Mouse (Mus musculus) ES-CJ7 (cell line): ENCODE results near the gene Ttc37.

Experiments
- DNase-seq: peaks from one replicate; pipeline ENCODE4 v3.0.0; 2011; ENCODE audit warnings: low read depth, low spot score

Ttc37 gene

DNA sequence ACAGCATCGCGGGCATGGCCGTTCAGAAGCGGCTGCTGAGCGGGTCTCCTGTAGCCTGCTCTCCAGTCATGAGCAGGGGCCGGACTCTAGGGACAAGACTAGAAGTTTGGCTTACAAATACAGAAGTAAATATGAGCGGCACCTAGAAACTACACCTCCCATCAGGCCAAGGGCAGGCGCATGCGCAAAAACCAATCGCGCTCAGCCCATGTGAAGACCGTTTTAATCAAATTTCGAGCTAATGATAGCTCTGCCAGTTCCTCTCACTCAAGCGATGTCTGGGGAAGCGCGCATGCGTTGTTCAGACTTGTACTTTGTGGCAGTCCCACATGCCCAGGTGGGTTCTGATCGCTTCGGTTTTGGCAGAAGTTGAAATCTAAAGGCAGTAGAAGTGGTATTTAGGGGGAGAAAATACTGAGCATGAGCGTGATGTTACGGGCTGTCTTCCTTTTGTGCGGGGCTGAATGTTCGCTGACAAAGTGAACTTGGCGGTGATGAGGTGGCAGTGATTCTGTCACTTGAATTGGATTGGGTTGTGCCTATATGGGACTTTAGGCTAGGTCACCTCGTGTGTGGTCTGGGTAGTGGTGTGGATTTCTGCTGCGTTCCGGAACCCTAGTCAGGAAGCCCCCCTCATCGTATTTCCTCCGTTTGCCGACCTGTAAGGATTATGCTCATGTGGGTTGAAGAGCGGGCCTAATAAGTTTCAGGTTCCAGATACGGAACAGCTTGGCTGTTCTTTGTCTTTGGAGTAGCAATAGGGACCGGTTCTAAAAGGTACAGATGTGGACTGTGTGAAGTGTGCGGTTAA, at the start of gene Ttc37, which contains the start of gene Arsk:
Ttc37 (plus strand) TSS at position 242 of the 811 bp plus-strand sequence.
Arsk (minus strand) TSS at position 168 of the 811 bp plus-strand sequence.
- DNase-seq = peak; percentile 99

DNA sequence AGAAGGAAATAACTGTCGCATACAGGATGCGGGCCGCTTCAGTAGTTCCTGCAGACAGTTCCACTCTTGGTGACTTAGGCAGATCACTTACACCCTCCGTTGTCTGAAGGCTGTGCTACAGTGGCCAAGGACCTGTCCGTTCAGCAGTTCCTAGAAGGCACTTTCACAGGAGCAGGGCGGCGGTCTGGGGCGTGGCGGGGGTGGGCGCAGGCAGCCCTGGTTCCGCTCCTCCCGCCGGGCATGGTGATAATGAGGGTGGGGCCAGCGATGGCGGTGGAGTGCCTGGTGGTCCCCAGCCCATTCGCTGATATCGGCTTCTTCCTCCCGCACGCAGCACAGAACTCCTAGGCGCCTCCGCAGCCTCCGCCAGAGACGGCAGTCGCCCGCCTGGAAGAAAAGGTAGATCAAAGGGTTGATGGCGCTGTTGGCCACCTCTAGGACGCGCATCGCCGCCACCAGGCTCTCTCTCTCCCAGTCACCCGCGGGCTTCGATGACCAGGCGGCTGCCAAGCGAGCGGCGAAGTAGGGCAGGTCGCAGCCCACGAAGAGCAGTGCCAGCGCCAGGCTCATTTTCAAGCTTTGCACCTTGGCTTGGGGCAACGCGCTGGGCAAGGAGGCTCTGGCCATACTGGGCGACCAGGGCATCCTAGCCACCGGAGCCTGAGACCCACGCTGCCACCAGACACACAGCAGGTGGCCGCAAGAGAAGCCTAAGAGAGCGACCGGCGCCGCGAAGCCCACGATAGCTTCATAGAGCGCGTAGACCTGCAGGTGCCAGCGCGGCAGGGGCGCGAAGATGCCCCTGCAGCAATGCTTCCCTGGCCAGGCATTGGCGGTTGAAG, 42.9 kb upstream of the Ttc37 start:
- peak; percentile 43 for DNase-seq

DNA sequence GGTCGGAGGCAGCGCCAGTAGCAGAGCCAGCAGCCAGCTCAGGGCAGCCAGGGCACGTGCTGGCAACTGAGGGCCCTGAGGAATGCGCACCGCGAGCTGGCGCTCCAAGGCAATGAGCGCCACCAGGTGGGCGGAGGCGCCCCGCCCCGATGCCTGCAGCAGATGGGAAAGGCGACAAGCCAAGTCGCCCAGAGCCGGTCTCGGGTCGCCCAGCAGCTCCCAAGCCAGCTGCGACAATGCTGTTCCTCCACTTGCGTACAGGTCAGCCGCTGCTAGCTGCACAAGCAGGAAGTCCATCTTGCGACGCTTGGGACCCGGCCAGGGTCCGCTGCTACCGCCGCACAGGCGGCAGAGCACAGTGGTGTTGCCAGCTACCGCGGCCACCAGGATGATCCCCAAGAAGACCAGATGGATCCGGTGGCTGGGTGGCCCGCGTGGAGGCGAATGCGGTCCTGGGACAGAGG, 42.2 kb upstream of the Ttc37 start:
- DNase-seq = peak; percentile 77

DNA sequence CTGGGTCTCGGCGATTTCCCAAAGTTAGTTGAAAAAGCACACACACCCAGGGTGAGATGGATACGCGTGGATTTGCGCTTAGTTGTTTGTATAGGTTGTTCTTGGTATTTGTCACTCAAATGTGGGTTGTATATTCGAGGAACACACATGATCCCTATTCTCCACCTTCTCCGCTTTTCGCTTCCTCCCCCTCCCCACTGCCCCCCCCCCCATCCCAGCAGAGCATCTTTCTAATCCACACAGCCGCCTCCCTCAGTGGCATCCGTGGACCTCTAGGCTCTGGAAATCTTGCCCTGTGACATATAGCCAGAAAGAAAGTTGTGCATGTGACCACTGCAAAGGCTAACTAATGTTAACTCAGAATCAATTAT, 41.7 kb upstream of the Ttc37 start, which contains the start of gene Gpr150:
Gpr150 (minus strand) TSS at position 101 of the 371 bp plus-strand sequence.
- DNase-seq = no peak

DNA sequence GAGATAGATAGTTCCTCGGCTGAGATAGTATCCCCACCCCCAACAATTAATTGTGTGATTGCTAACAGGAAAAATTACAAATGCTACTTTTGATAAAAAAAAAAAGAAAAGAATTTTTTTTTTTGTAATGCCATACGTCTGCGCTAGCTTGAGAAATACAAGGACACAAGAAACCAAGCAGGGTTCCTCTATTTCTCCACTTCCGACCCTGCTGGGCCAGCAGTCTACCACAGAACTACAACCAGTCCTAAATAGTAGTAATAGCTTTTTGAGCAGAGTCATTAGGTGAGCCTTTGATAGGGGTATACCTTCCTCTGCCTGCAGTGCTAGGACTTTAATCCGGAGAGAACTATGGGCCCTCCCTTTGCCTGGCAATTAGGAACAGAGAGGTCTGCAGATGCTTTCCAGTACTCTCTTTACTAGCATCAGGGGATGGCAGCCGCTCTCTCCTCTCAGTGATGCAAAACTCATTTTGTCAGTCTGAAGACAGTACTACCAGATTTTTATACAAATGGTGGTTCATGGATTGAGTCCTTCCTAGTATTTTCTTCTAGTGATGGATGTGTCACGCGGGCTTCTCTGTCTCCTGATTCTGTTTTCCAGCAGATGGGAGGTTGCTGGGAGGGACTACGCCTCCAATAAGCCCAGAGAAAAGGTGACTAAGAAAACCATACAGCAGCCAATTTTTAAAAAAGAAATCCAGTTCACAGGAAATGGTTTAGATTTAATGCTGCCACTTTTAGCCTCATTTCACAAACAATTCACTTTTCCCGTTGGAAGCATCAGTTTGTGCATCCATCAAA, 41.1 kb upstream of the Ttc37 start:
- no peak for DNase-seq

DNA sequence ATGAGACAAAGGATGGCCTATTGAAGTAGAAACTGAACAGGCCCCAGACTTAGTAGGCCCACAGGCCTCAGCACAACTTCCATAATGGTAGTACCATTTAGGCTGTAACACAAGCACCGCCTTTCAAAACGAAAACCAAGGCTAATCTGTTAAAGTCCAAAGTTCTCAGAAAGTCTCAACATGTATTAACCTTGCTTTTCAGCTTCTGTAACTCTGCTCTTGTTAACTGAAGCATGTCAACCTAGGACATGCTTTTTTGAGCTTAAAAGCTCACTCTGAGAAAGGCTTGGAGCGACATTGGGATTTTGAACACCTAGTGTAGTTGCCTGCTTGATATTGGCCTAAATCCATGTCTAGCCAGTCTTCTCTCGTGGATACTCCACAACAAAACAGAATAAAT, 38.9 kb upstream of the Ttc37 start:
- no peak for DNase-seq

DNA sequence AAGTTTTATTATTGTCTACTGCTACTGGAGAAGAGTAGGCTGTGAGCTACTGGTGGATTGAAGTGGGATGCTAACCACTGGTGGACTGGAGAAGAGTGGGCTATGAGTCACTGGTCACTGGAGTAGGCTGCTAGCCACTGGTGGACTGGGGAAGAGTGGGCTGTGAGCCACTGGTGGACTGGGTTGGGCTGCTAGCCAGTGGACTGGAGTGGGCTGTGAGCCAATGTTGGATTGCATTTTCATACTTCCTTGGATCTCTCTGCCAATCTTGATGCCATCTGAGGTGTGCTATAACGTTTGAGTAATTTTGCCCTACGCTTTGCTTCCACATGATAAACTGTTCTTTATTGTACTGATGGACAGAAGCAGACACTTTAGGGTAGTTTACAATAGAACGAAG, 36.4 kb upstream of the Ttc37 start:
- no peak for DNase-seq

DNA sequence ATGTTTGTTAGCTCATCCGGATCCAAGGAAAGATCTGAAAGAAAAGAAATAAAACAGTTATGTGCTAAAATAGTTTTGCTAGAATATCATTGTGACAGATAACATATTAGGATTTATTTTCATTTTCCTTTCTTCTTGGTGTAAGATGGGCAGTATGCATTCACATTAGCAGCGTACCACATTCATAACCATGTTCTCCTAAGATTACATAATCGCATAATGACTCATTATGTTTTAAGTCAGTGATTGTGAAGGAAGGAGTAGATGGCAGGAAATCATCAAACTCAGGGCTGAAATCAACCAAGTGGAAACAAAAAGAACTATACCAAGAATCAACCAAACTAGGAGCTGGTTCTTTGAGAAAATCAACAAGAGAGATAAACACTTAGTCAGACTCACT, 36.0 kb upstream of the Ttc37 start:
- no peak for DNase-seq

DNA sequence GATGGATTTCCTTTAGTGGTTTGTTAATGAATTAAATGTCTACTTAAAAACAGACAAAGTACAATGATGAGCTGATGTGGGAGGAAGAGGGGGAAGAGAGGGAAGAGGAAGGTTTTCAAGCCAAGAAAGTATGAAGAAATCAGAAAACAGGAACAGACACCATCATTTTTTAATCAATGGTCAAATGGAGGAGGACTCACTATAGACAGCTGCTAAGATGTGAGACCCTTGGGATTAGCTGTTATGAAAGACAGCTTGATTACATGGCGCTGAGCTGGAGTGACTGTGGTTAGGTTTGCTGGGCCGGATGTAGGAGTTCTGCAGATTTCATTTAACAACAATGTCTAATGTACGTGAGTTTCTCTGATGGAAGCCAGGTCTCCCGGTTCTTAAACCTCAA, 35.0 kb upstream of the Ttc37 start:
- DNase-seq = no peak

DNA sequence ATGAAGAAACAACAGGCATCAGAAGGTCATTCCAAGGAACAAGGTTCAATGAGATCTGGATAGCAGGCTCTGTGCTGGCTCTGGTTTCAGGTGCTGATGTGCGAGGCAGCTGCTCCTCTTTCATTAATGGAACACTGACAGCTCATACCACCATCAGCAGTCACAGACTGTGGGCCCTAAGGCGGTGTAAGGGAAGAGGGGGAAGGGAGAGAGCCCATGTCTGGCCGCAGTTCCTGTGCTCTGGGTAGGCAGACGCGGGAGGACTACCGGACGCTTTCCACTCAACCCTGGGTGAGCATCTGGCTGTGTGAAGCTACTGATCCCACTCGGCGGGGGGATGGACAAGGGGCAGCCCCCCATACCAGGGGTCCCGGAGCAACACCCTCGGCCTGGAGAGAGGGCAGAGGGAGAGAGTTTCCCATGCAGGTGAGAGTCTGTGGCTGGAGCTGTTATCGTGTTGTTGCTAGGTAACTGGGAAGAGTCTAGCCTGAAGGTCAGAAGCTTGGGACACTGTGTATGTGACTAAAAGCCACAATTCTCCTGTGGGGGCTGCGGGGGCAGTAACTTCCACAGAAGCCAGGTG, 34.1 kb upstream of the Ttc37 start:
- no peak for DNase-seq

DNA sequence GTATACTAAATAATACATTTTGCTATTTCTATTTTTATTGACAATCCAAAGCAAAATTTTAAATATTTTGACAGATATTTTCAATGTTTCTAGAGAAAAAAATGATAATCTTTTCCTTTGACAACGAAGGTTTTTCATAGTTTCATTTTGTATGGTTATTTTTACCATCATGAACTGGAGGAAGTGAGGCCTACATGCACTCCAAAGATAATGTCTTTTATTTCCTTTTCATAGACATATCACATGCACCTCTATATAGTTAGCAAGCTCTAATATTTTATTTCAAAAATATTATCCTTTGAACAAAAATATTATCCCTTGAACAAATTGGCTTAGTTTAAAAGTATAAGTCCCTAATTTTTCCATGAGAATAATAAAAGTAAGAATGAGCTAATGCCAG, 24.2 kb upstream of the Ttc37 start:
- DNase-seq = no peak

DNA sequence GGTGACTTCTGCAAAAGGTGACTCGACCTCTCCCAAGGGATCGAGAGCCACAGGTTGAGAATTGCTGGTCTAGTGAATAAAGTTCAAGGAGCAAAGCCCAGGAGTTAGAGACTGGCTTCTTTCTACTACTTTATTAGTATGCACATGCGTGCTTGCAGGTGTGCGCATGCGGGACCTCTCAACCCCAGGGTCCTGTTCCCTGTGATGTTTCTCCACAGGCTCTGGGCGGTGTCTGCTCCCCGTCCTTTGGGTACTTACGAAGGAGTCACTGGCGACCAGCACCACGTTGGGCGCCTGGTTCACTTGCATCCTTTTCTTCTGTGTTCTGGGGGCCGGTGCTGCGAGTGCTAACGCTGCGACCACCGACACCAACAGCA, 430 bp upstream of the Ttc37 start:
- peak; percentile 90 for DNase-seq

DNA sequence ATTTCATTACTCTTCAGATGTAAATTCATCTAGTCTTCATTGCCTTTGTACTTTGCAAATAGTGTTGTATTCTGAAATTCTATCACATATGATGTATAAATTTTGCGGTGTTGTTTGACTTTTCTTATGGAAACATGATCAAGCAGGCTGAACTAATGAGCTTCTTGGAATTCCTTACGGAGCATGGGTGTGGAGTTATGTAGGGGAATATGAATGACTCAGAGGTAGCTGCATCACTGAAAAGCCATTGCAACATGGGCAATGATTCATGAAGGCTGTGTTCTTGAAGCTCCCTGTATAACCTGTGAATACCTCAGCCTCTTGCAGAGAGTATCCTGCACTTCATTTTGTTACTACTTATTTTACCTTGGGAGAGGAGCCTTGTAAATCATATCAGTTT, 3.5 kb downstream of the Ttc37 start:
- DNase-seq = no peak

DNA sequence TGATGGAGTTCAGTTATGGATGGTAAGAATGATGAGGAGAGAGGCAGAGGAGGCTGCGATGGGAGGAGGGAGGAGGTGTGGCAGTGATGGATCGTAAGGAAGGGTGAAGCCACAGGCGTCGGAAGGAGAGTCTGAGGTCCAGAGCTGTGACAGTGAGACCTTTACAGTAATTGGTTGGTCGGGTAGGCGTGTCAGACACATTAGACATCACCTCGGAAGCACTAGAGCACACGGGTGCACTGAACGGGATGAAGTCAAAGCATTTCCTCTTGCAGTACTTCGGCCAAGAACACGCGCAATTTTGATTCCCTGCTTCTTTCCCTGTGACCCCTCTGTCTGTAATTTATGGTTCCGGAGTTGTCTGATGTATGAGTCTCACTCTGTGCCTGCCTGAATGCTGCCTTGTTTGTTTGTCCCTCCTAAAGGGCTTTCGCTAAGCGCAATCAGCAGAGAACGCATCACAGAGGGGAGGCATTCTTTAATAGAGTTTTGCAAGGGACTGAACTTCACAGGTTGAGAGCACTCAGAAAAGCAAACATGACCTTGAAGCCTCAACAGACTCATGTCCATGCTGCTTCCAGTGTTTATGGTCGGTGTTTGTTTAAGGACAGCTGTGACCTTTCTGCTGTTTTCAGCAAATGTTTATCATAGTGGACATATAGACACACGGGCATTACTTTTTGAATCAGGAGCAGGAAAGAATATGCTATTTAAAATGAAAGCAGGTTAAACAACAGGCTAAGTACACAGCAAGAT, 10.7 kb downstream of the Ttc37 start:
- DNase-seq = no peak

DNA sequence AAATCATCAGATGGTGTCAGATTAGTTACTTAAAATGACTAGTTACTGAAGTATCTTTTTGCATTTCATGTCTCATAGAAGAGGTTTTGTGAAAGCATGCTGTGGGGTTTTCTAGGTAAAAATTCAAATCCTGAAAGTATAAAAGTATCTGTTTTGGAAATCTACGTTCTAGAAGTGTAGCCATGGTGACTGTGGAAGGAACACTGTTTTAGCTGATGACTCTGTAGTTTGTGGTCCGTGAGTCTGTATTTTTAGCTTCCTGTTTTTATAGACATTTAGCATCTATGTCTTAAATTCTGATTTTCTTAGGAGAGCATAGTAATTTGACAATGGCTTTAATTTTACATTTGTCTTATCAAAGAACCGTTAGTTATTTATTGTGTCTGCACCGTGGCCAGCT, 30.3 kb downstream of the Ttc37 start:
- no peak for DNase-seq

DNA sequence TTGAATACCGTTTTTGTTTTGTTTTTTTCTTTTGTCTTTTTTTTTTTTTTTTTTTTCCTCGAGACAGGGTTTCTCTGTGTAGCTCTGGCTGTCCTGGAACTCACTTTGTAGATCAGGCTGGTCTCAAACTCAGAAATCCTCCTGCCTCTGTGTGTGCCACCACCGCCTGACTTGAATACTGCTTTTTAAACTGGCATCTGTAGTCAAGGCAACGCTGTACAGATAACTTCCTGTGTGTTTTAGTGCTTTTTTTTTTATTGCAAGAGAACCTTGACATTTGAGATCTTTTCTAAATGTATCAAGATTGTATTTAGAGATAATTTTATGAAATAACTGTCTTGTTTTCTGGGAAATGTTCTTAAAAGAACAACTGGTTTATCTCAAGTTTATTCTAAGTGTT, 33.9 kb downstream of the Ttc37 start:
- no peak for DNase-seq

DNA sequence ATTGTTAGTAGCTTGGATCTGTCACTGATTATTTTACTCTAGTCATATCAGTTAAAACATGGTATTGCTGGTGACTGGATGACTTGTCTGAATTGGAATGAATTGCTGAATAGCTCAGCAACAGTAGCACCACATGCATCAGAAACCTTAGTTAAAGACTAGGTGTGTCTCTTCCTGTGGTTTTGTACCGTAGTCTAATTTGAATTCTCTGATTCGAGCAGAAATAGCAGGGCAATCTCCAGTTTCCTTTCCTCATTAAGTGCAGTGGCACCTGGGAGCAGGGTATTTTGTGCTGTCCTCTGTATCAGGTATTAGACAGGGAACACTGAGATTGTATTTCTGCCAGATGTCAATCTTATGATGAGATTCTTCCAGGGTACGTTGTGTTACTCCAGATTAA, 40.3 kb downstream of the Ttc37 start:
- DNase-seq = no peak

DNA sequence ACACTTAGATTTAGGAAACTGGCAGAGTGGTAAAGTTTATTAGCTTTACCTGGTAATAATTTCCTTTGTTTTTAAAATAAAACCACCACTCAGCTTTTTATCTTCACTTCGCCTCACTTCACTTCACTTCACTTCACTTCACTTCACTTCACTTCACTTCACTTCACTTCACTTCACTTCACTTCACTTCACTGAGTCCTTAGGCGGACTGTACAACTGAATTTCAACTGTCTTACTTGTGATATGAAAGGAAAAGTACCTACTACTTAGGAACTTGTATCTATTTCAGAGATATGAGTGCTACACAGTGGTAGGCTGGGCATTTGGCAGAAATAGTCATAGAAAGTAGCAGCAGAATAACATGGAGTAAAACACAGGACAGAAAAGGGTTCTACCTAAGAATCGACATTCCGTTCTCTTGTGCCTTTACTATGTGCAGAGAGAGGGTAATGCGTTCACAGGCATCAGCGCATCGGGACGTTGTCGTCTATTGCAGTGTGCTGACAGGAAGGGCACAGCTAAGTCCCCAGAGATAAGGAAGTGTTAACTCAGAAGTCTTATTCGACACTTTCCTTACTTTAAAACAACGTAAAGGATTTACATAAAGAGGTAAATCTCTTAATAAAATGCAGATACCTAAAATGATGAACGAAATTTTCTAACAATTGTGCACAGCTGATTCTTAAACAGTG, 42.7 kb downstream of the Ttc37 start:
- no peak for DNase-seq

DNA sequence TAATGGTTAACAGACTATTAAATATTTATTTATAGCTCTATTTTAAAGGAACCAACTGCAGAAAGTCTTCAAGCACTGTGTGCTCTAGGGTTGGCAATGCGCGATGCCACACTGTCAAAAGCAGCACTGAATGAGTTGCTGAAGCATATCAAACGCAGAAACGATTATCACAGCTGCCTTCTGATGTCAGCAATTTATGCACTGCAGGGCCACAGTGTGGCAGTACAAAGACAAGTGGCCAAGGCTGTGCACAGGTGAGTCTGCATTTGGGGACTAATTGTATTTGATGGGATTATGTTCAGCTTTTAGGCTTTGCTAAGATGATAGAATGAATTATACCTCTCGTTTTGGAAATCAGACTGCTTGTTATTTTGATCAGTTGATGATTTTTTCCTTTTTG, 51.9 kb downstream of the Ttc37 start:
- no peak for DNase-seq

DNA sequence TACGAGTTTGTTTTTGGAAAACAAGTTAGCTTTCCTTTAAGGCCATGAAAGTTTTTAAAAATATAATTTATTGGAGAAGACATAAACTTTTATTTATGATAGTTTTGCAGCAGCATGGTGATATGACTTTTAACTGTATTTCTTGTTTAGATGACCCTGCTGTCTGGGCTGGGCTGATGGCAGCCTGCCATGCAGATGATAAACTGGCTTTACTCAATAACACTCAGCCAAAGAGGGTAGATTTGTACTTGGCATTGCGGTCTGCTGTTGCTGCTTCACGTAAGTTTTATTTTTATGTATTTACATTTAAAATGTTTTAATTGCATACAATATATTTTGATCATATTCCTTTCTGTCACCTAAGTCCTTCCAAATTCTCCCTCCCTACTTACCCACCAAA, 58.6 kb downstream of the Ttc37 start:
- DNase-seq = no peak
